Mouse (Mus musculus): ENCODE measurements around the gene Ifna7. TPM values are rescaled to one million over a fixed set of nuclear protein-coding genes. Genes with fewer than 3 reads are reported as not detected.
"Not testable (repeated sequence)": the region's sequence is repeated elsewhere in the genome, so short reads cannot be mapped to it uniquely, and the experiment has no call there.

Ifna7 gene
- total and polyA plus RNA-seq, 2 experiments from 2014 or later, result not detected

- peak; percentile 62 for TF ChIP-seq CTCF (IDR thresholded peaks at IDR 0.05; ENCODE audit: low read depth)
- H3K4me2 ChIP-seq (ENCODE audit: low read depth); ATAC-seq; H3K4me3 ChIP-seq (ENCODE audit: low read depth, low read length); DNase-seq; H3K36me3 ChIP-seq (ENCODE audit: insufficient read depth); H3K9me3 ChIP-seq (ENCODE audit: low read length); H3K4me1 ChIP-seq (ENCODE audit: insufficient read depth); H3K9ac ChIP-seq; H3K27me3 ChIP-seq (ENCODE audit: insufficient read depth, low read length); H3K27ac ChIP-seq (ENCODE audit: low read depth, low read length): not testable (repeated sequence)
- no CpG with 5 or more reads among the region's 28 CpGs for WGBS
These were observed 27.6 kb upstream of the Ifna7 start, which contains the start of gene Gm13277 for GRCm38 (mm10) chr4:88788402-88788801. Gene Gm13277 (plus strand): TSS chr4:88788632.

- not testable (repeated sequence) for H3K27me3 ChIP-seq (ENCODE audit: insufficient read depth, low read length); H3K4me3 ChIP-seq (ENCODE audit: low read depth, low read length); DNase-seq; H3K9me3 ChIP-seq (ENCODE audit: low read length); H3K4me2 ChIP-seq (ENCODE audit: low read depth); ATAC-seq; H3K27ac ChIP-seq (ENCODE audit: low read depth, low read length); H3K4me1 ChIP-seq (ENCODE audit: insufficient read depth); H3K9ac ChIP-seq; H3K36me3 ChIP-seq (ENCODE audit: insufficient read depth)
- WGBS, result no CpG with 5 or more reads among the region's 28 CpGs
These were observed 24.8 kb upstream of the Ifna7 start, which contains the start of gene Gm13278 for GRCm38 (mm10) chr4:88791250-88791649. Gene Gm13278 (plus strand): TSS chr4:88791550.

GRCm38 (mm10) chr4:88793936-88794675 is 21.9 kb upstream of the Ifna7 start, which contains the start of gene Gm13275:
Gene Gm13275 (plus strand): TSS chr4:88794487.
- not testable (repeated sequence) for H3K36me3 ChIP-seq (ENCODE audit: insufficient read depth); H3K27me3 ChIP-seq (ENCODE audit: insufficient read depth, low read length); H3K9me3 ChIP-seq (ENCODE audit: low read length); H3K27ac ChIP-seq (ENCODE audit: low read depth, low read length); H3K4me2 ChIP-seq (ENCODE audit: low read depth); DNase-seq; H3K4me1 ChIP-seq (ENCODE audit: insufficient read depth); H3K4me3 ChIP-seq (ENCODE audit: low read depth, low read length); ATAC-seq; H3K9ac ChIP-seq
- TF ChIP-seq CTCF (IDR thresholded peaks at IDR 0.05; ENCODE audit: low read depth), result peak; percentile 43
- 7% methylated on average over 10 of the region's 52 CpGs for WGBS

- not testable (repeated sequence) for H3K4me3 ChIP-seq (ENCODE audit: low read depth, low read length); ATAC-seq; H3K9ac ChIP-seq; DNase-seq; H3K9me3 ChIP-seq (ENCODE audit: low read length); H3K27me3 ChIP-seq (ENCODE audit: insufficient read depth, low read length); H3K4me1 ChIP-seq (ENCODE audit: insufficient read depth); H3K4me2 ChIP-seq (ENCODE audit: low read depth); H3K27ac ChIP-seq (ENCODE audit: low read depth, low read length); H3K36me3 ChIP-seq (ENCODE audit: insufficient read depth)
- WGBS, result no CpG with 5 or more reads among the region's 28 CpGs
These were observed 18.9 kb upstream of the Ifna7 start, which contains the start of gene Gm13279 for GRCm38 (mm10) chr4:88797097-88797496. Gene Gm13279 (plus strand): TSS chr4:88797397.

- not testable (repeated sequence) for ATAC-seq; H3K4me1 ChIP-seq (ENCODE audit: insufficient read depth); H3K9me3 ChIP-seq (ENCODE audit: low read length); H3K27ac ChIP-seq (ENCODE audit: low read depth, low read length); H3K9ac ChIP-seq; H3K27me3 ChIP-seq (ENCODE audit: insufficient read depth, low read length); H3K4me2 ChIP-seq (ENCODE audit: low read depth); DNase-seq; H3K4me3 ChIP-seq (ENCODE audit: low read depth, low read length); H3K36me3 ChIP-seq (ENCODE audit: insufficient read depth)
- WGBS, result 12% methylated on average over 3 of the region's 7 CpGs
These were observed 16.7 kb upstream of the Ifna7 start, which contains the start of gene Gm13285 for GRCm38 (mm10) chr4:88799365-88799764. Gene Gm13285 (plus strand): TSS chr4:88799665.

- not testable (repeated sequence) for H3K9ac ChIP-seq; H3K36me3 ChIP-seq (ENCODE audit: insufficient read depth); H3K4me3 ChIP-seq (ENCODE audit: low read depth, low read length); H3K4me1 ChIP-seq (ENCODE audit: insufficient read depth); ATAC-seq; H3K27ac ChIP-seq (ENCODE audit: low read depth, low read length); DNase-seq; H3K9me3 ChIP-seq (ENCODE audit: low read length); H3K4me2 ChIP-seq (ENCODE audit: low read depth); H3K27me3 ChIP-seq (ENCODE audit: insufficient read depth, low read length)
- no CpG with 5 or more reads among the region's 29 CpGs for WGBS
These were observed 13.1 kb upstream of the Ifna7 start, which contains the start of gene Gm13287 for GRCm38 (mm10) chr4:88802954-88803353. Gene Gm13287 (plus strand): TSS chr4:88803254.

- H3K4me3 ChIP-seq (ENCODE audit: low read depth, low read length); H3K4me1 ChIP-seq (ENCODE audit: insufficient read depth); DNase-seq; H3K9me3 ChIP-seq (ENCODE audit: low read length); H3K27ac ChIP-seq (ENCODE audit: low read depth, low read length); H3K27me3 ChIP-seq (ENCODE audit: insufficient read depth, low read length); H3K9ac ChIP-seq; ATAC-seq; H3K36me3 ChIP-seq (ENCODE audit: insufficient read depth): not testable (repeated sequence)
- peak within 1 kb of the TSS; percentile 45 for H3K4me2 ChIP-seq (ENCODE audit: low read depth)
- no CpG with 5 or more reads among the region's 8 CpGs for WGBS
These were observed 10.8 kb upstream of the Ifna7 start, which contains the start of gene Gm13288 for GRCm38 (mm10) chr4:88805231-88805630. Gene Gm13288 (plus strand): TSS chr4:88805531.

- 0% methylated on average over 6 of the region's 34 CpGs for WGBS
- not testable (repeated sequence) for H3K9ac ChIP-seq; H3K36me3 ChIP-seq (ENCODE audit: insufficient read depth); H3K4me3 ChIP-seq (ENCODE audit: low read depth, low read length); H3K4me1 ChIP-seq (ENCODE audit: insufficient read depth); H3K27me3 ChIP-seq (ENCODE audit: insufficient read depth, low read length); H3K9me3 ChIP-seq (ENCODE audit: low read length); DNase-seq; ATAC-seq; H3K27ac ChIP-seq (ENCODE audit: low read depth, low read length)
- H3K4me2 ChIP-seq (ENCODE audit: low read depth), result peak overlapping the region; percentile 45
These were observed 10.3 kb upstream of the Ifna7 start for GRCm38 (mm10) chr4:88805761-88806160.
